In the genomic region with DNA sequence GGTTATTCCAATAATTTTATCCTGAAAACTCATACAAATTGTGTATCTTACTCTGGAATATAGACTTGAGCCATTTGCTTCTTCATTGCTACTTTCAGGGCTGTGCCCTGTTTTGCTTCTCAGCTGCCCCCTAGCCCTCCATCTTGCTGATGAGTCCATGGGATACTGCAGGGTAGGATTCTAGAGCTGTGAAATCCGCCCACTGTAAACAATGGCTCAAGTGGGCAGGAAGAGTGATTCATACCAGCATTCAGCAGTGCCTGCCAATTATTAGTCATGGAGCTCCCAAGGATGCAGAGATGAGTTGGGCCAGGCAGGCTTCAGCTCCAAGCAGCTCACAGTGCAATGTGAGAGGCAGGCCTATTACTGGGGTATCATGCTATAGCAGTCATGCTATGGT, we compare ENCODE assay signal across 11 mouse cellular contexts.
A peak's percentile ranks its signal among the peaks of the same experiment; 100 is the strongest.
DNase-seq lines count a peak whose midpoint lies in the region; ATAC-seq and TF ChIP-seq lines count a peak whose summit lies in the region.
"Had no signal": no experiment of that assay in that cellular context is flagged by ENCODE, and none has a peak within 500 bp of the region (broad histone marks: within the 10 kb centered on the region; RNA-seq: fewer than 3 reads in every experiment).

No protein-coding gene starts in this region.

- H3K36me3 ChIP-seq in hindbrain, embryonic 16.5 days (ENCODE audit: control insufficient read depth, insufficient read depth, low read length) = no peaks in the 10 kb centered on the region
- H3K36me3 ChIP-seq in hindbrain, embryonic 11.5 days (ENCODE audit: control insufficient read depth, insufficient read depth, low read length) = no peaks in the 10 kb centered on the region
- H3K36me3 ChIP-seq in forebrain, embryonic 12.5 days (replicated peaks) = no peaks in the 10 kb centered on the region
- H3K36me3 ChIP-seq: limb, embryonic 12.5 days; neural tube, embryonic 12.5 days had no signal

- 71% methylated on average over 1 of the region's 1 CpGs for WGBS in hindbrain, embryonic 16.5 days
- 70% methylated on average over 1 of the region's 1 CpGs for WGBS in hindbrain, embryonic 11.5 days
- 76% methylated on average over 1 of the region's 1 CpGs for WGBS in forebrain, embryonic 12.5 days

- no peak for TF ChIP-seq CTCF in brain, embryonic 14.5 days (IDR thresholded peaks at IDR 0.05; ENCODE audit: borderline replicate concordance, extremely low read depth, insufficient read depth, insufficient read length)

- peak; percentile 27; the same call in 1 of the 2 replicates for ATAC-seq in hindbrain, embryonic 16.5 days
- ATAC-seq in hindbrain, embryonic 11.5 days (ENCODE audit: low FRiP score) = no peak
- no peak for ATAC-seq in forebrain, embryonic 12.5 days (ENCODE audit: low FRiP score)

- no peak overlapping the region for H3K9ac ChIP-seq in hindbrain, embryonic 16.5 days (ENCODE audit: low read depth, low read length)
- no peak overlapping the region for H3K9ac ChIP-seq in hindbrain, embryonic 11.5 days (ENCODE audit: low read depth, low read length)
- H3K9ac ChIP-seq in forebrain, embryonic 12.5 days = no peak overlapping the region
- H3K9ac ChIP-seq: limb, embryonic 12.5 days; neural tube, embryonic 12.5 days had no signal

- peaks cover 3% of the 10 kb centered on the region; the same call in 1 of the 2 replicates for H3K4me1 ChIP-seq in hindbrain, embryonic 16.5 days (ENCODE audit: control insufficient read depth, insufficient read depth, low read depth, low read length)
- no peaks in the 10 kb centered on the region for H3K4me1 ChIP-seq in hindbrain, embryonic 11.5 days (replicated peaks; ENCODE audit: control insufficient read depth, insufficient read depth, low read length)
- H3K4me1 ChIP-seq in forebrain, embryonic 12.5 days = peaks cover 3% of the 10 kb centered on the region; the same call in 1 of the 2 replicates
- H3K4me1 ChIP-seq: limb, embryonic 12.5 days; neural tube, embryonic 12.5 days had no signal

- no peaks in the 10 kb centered on the region for H3K27me3 ChIP-seq in hindbrain, embryonic 16.5 days (replicated peaks; ENCODE audit: control insufficient read depth, insufficient read depth, low read length)
- no peaks in the 10 kb centered on the region for H3K27me3 ChIP-seq in hindbrain, embryonic 11.5 days (ENCODE audit: control insufficient read depth, insufficient read depth, low read length)
- H3K27me3 ChIP-seq in forebrain, embryonic 12.5 days = no peaks in the 10 kb centered on the region
- H3K27me3 ChIP-seq: limb, embryonic 12.5 days; neural tube, embryonic 12.5 days had no signal

- H3K4me3 ChIP-seq in hindbrain, embryonic 16.5 days (ENCODE audit: low read length) = no peak overlapping the region
- H3K4me3 ChIP-seq in hindbrain, embryonic 11.5 days (ENCODE audit: low read depth, low read length) = no peak overlapping the region
- no peak overlapping the region for H3K4me3 ChIP-seq in forebrain, embryonic 12.5 days (replicated peaks)
- H3K4me3 ChIP-seq: limb, embryonic 12.5 days; neural tube, embryonic 12.5 days had no signal

- no peak overlapping the region for H3K27ac ChIP-seq in hindbrain, embryonic 16.5 days (ENCODE audit: low read depth, low read length)
- no peak overlapping the region for H3K27ac ChIP-seq in hindbrain, embryonic 11.5 days (ENCODE audit: low read depth, low read length)
- H3K27ac ChIP-seq in forebrain, embryonic 12.5 days = no peak overlapping the region
- H3K27ac ChIP-seq: limb, embryonic 12.5 days; neural tube, embryonic 12.5 days had no signal

- no peak overlapping the region for H3K4me2 ChIP-seq in hindbrain, embryonic 16.5 days (ENCODE audit: low read length)
- no peak overlapping the region for H3K4me2 ChIP-seq in hindbrain, embryonic 11.5 days (replicated peaks; ENCODE audit: low read depth, low read length)
- no peak overlapping the region for H3K4me2 ChIP-seq in forebrain, embryonic 12.5 days
- H3K4me2 ChIP-seq: limb, embryonic 12.5 days; neural tube, embryonic 12.5 days had no signal

- no peak for TF ChIP-seq POLR2A in brain, embryonic 14.5 days (IDR thresholded peaks at IDR 0.05; ENCODE audit: borderline replicate concordance, extremely low read depth, insufficient read depth, insufficient read length, poor library complexity, severe bottlenecking)

- no peaks in the 10 kb centered on the region for H3K9me3 ChIP-seq in hindbrain, embryonic 16.5 days (ENCODE audit: control insufficient read depth, low read length)
- no peaks in the 10 kb centered on the region for H3K9me3 ChIP-seq in hindbrain, embryonic 11.5 days (ENCODE audit: control insufficient read depth, low read length)
- no peaks in the 10 kb centered on the region for H3K9me3 ChIP-seq in forebrain, embryonic 12.5 days
- H3K9me3 ChIP-seq: limb, embryonic 12.5 days; neural tube, embryonic 12.5 days had no signal

- no peak for DNase-seq in hindbrain, embryonic 11.5 days (ENCODE audit: low spot score)
- peak; percentile 21 for DNase-seq in right cerebral cortex, postnatal 25 days
- no peak for DNase-seq in right cerebral cortex, postnatal 4 days
- peak; percentile 53 for DNase-seq in brain, embryonic 14.5 days (ENCODE audit: low read depth)
- DNase-seq in spleen, postnatal 10 days (ENCODE audit: low spot score in 2 of 2) = no peak
- DNase-seq: cerebellum, adult 9-10 months; gastrocnemius, postnatal 36 days had no signal

Comparison
In these comparisons a context has a peak if more than half of its experiments do, and no peak if none do; other contexts are left out.
1. DNase-seq: peak in right cerebral cortex, postnatal 25 days (single experiment) and brain, embryonic 14.5 days (single experiment); none in hindbrain, embryonic 11.5 days (single experiment), right cerebral cortex, postnatal 4 days (single experiment) and spleen, postnatal 10 days (0 of 2).